Mouse (Mus musculus) kidney, adult 10 weeks (tissue): ENCODE results near the gene Fbxl20. TPM values are rescaled to one million over a fixed set of nuclear protein-coding genes. Genes with fewer than 3 reads are reported as not detected.

ENCODE experiments used
- polyA plus RNA-seq: library from polyadenylated mRNA; stranded (reverse); fragments of 350-450 nt; fragmentation: Illumina TruSeq; extraction: RNeasy Lipid Tissue Mini Kit (QIAGEN cat#74804); gene quantifications from one replicate; pipeline ENCODE4 v1.2.3, GENCODE M21; 2014; ENCODE audit warnings: low read depth, low replicate concordance

Fbxl20 gene
- polyA plus RNA-seq: 12.1 TPM

GRCm38 (mm10) chr11:98149786-98150624 lies at the start of gene Fbxl20:
Gene Fbxl20, minus strand, starts transcription at chr11:98150403.

GRCm38 (mm10) chr11:98192901-98193805 lies 43.0 kb upstream of the Fbxl20 start, which contains the start of gene Med1:
Gene Med1, minus strand, starts transcription at chr11:98193293.

GRCm38 (mm10) chr11:98052989-98053834 lies 97.0 kb downstream of the Fbxl20 start, which contains the start of gene Stac2:
Gene Stac2, minus strand, starts transcription at chr11:98053462.

Other genes starting within 250 kb of the Fbxl20 start
- not detected for gene Plxdc1, start 164.0 kb downstream of the Fbxl20 start, polyA plus RNA-seq
- not detected for gene Arl5c, start 154.2 kb downstream of the Fbxl20 start, polyA plus RNA-seq
- gene Cacnb1, start 127.4 kb downstream of the Fbxl20 start, polyA plus RNA-seq: not detected
- 76.3 TPM for gene Rpl19, start 123.7 kb downstream of the Fbxl20 start, polyA plus RNA-seq
- not detected for gene Stac2, start 96.9 kb downstream of the Fbxl20 start, polyA plus RNA-seq
- gene Med1, start 42.9 kb upstream of the Fbxl20 start, polyA plus RNA-seq: 31.2 TPM
- 24.2 TPM for gene Cdk12, start 52.7 kb upstream of the Fbxl20 start, polyA plus RNA-seq
- not detected for gene Neurod2, start 179.2 kb upstream of the Fbxl20 start, polyA plus RNA-seq
- gene Ppp1r1b, start 198.0 kb upstream of the Fbxl20 start, polyA plus RNA-seq: 6.8 TPM
- 1.0 TPM for gene Stard3, start 208.0 kb upstream of the Fbxl20 start, polyA plus RNA-seq
- gene Tcap, start 233.4 kb upstream of the Fbxl20 start, polyA plus RNA-seq: not detected
- not detected for gene Pnmt, start 236.0 kb upstream of the Fbxl20 start, polyA plus RNA-seq